Mouse (Mus musculus): ENCODE measurements at regions not wholly inside any gene's neighbourhood (a gene's known extent, or its start where the extent isn't known, plus 50 kb on each side); places are given as distances from the start of the nearest gene placed in this dataset.

- peak; percentile 73 for ATAC-seq (ENCODE audit: low TSS enrichment)
Observed at GRCm38 (mm10) chr3:17772886-17773285, 175.3 kb upstream of the Cypt12 start.

- ATAC-seq (ENCODE audit: low TSS enrichment), result peak; percentile 86
Observed at GRCm38 (mm10) chr3:17779152-17779551, 169.1 kb upstream of the Cypt12 start.

- no peak for ATAC-seq (ENCODE audit: low TSS enrichment)
Observed at GRCm38 (mm10) chr3:17784076-17784475, 164.1 kb upstream of the Cypt12 start.

GRCm38 (mm10) chr3:17784587-17784986, 163.6 kb upstream of the Cypt12 start:
- no peak for ATAC-seq (ENCODE audit: low TSS enrichment)

- no peak for ATAC-seq (ENCODE audit: low TSS enrichment)
Observed at GRCm38 (mm10) chr3:17785106-17786022, 162.8 kb upstream of the Cypt12 start.

GRCm38 (mm10) chr3:17786023-17786720, 162.0 kb upstream of the Cypt12 start:
- ATAC-seq (ENCODE audit: low TSS enrichment), result peak; percentile 46

- ATAC-seq (ENCODE audit: low TSS enrichment), result peak; percentile 25
Observed at GRCm38 (mm10) chr3:17786721-17787442, 161.3 kb upstream of the Cypt12 start.

- ATAC-seq (ENCODE audit: low TSS enrichment), result no peak
Observed at GRCm38 (mm10) chr3:17787443-17788333, 160.5 kb upstream of the Cypt12 start.

- ATAC-seq (ENCODE audit: low TSS enrichment), result no peak
Observed at GRCm38 (mm10) chr3:17788334-17788720, 159.9 kb upstream of the Cypt12 start.

GRCm38 (mm10) chr3:17788778-17789299, 159.4 kb upstream of the Cypt12 start:
- no peak for ATAC-seq (ENCODE audit: low TSS enrichment)

GRCm38 (mm10) chr3:17789454-17790196, 158.6 kb upstream of the Cypt12 start:
- no peak for ATAC-seq (ENCODE audit: low TSS enrichment)

- no peak for ATAC-seq (ENCODE audit: low TSS enrichment)
Observed at GRCm38 (mm10) chr3:17790331-17790730, 157.9 kb upstream of the Cypt12 start.

- no peak for ATAC-seq (ENCODE audit: low TSS enrichment)
Observed at GRCm38 (mm10) chr3:17790816-17791215, 157.4 kb upstream of the Cypt12 start.

GRCm38 (mm10) chr3:17791381-17792320, 156.6 kb upstream of the Cypt12 start:
- no peak for ATAC-seq (ENCODE audit: low TSS enrichment)

GRCm38 (mm10) chr3:17792537-17793039, 155.6 kb upstream of the Cypt12 start:
- ATAC-seq (ENCODE audit: low TSS enrichment), result no peak

- peak; percentile 32 for ATAC-seq (ENCODE audit: low TSS enrichment)
Observed at GRCm38 (mm10) chr3:17793646-17794250, 154.5 kb upstream of the Cypt12 start.

GRCm38 (mm10) chr3:17794251-17795061, 153.8 kb upstream of the Cypt12 start:
- peak; percentile 45 for ATAC-seq (ENCODE audit: low TSS enrichment)
